Comparison of ENCODE assay signal across 9 mouse cellular contexts in the genomic region with DNA sequence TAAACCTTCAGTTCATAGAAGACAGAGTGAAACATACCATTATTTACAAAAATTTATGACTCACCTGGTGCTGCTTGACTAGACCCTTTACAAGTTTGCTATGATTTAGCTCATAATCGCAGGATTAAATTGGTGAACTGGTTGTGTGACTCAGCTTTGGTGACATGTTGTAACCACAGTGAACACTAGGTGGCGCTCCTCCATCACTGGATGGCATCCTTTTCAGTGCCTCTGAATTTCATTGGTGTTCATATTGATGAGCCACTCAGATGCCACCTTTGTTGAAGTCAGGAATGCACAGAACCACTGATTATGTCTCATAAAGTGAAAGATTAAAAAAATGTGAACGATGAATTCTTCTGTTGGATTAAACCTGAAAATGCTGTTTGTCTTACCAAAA. TPM values are rescaled to one million over a fixed set of nuclear protein-coding genes. Genes with fewer than 3 reads are reported as not detected.
DNase-seq lines count a peak whose midpoint lies in the region; ATAC-seq and TF ChIP-seq lines count a peak whose summit lies in the region.
"Had no signal": no experiment of that assay in that cellular context is flagged by ENCODE, and none has a peak within 500 bp of the region (broad histone marks: within the 10 kb centered on the region; RNA-seq: fewer than 3 reads in every experiment).

No protein-coding gene starts in this region.

- H3K27me3 ChIP-seq in cerebellum, adult 2 months (ENCODE audit: control insufficient read depth, insufficient read depth, low read length), result no peaks in the 10 kb centered on the region
- H3K27me3 ChIP-seq in kidney, postnatal 0 days (ENCODE audit: insufficient read depth, low read length), result no peaks in the 10 kb centered on the region
- H3K27me3 ChIP-seq: heart, embryonic 15.5 days had no signal

- peaks cover 11% of the 10 kb centered on the region for H3K36me3 ChIP-seq in kidney, postnatal 0 days (ENCODE audit: insufficient read depth, low read length)

- H3K4me3 ChIP-seq in cerebellum, adult 2 months (replicated peaks; ENCODE audit: insufficient read depth, low read depth, low read length), result no peak overlapping the region
- no peak overlapping the region for H3K4me3 ChIP-seq in kidney, postnatal 0 days (replicated peaks; ENCODE audit: low read depth, low read length)
- H3K4me3 ChIP-seq: heart, embryonic 15.5 days had no signal

- no peak for TF ChIP-seq POLR2A in cerebellum, adult 2 months (IDR thresholded peaks at IDR 0.05; ENCODE audit: borderline replicate concordance, insufficient read depth, low read length)

- H3K4me1 ChIP-seq in cerebellum, adult 2 months (ENCODE audit: control insufficient read depth, insufficient read depth, low read length), result no peaks in the 10 kb centered on the region; the same call in 1 of the 2 replicates
- H3K4me1 ChIP-seq in kidney, postnatal 0 days (replicated peaks; ENCODE audit: insufficient read depth, low read length), result peaks cover 3% of the 10 kb centered on the region; the same call in 1 of the 2 replicates

- WGBS in cerebellum, adult 2 months, result 24% methylated on average over 3 of the region's 3 CpGs
- 37% methylated on average over 3 of the region's 3 CpGs for WGBS in kidney, postnatal 0 days

- H3K9ac ChIP-seq in kidney, postnatal 0 days (ENCODE audit: low read depth, low read length), result no peak overlapping the region
- H3K9ac ChIP-seq: heart, embryonic 15.5 days had no signal

- peak; percentile 66 for DNase-seq in 416B (ENCODE audit: low read depth)
- DNase-seq in MN1 (ENCODE audit: low spot score), result peak; percentile 83
- peak; percentile 66 to 81 for DNase-seq in cerebellum, adult 2 months
- peak; percentile 70 for DNase-seq in forelimb bud, embryonic 11.5 days (ENCODE audit: low read depth, low spot score)
- DNase-seq in kidney, postnatal 0 days (ENCODE audit: low spot score), result peak; percentile 71
- peak; percentile 44 to 62 for DNase-seq in lung, adult 18-20 months
- DNase-seq in thymus, postnatal 25 days, result peak; percentile 67

- peak; percentile 95 for TF ChIP-seq CTCF in cerebellum, adult 2 months (IDR thresholded peaks at IDR 0.05; ENCODE audit: borderline replicate concordance, insufficient read depth, low read depth, low read length)
- peak; percentile 98 for TF ChIP-seq CTCF in kidney, postnatal 0 days (IDR thresholded peaks at IDR 0.05; ENCODE audit: low read depth)

- H3K27ac ChIP-seq in cerebellum, adult 2 months (ENCODE audit: insufficient read depth, low read length), result no peak overlapping the region
- no peak overlapping the region for H3K27ac ChIP-seq in kidney, postnatal 0 days
- H3K27ac ChIP-seq: heart, embryonic 15.5 days had no signal

- no peaks in the 10 kb centered on the region for H3K9me3 ChIP-seq in kidney, postnatal 0 days (replicated peaks; ENCODE audit: low read length)
- H3K9me3 ChIP-seq: heart, embryonic 15.5 days had no signal

- ATAC-seq in kidney, postnatal 0 days (replicated peaks; ENCODE audit: low FRiP score, low read depth), result no peak
- peak; percentile 81; the same call in 1 of the 2 replicates for ATAC-seq in neutrophil, adult 5-6 weeks (ENCODE audit: extremely low read depth, insufficient number of reproducible peaks, low FRiP score, poor library complexity, severe bottlenecking)

- no peak overlapping the region for H3K4me2 ChIP-seq in kidney, postnatal 0 days (ENCODE audit: low read length)
- H3K4me2 ChIP-seq: heart, embryonic 15.5 days had no signal

RNA-seq across cellular contexts. Expression of gene Blzf1, which starts 9.4 kb away (rescaled TPM):
- 19.2 and 20.6 TPM in 2 replicates for polyA plus RNA-seq in cerebellum, adult 2 months (2012; rRNA removed)
- polyA plus RNA-seq in kidney, postnatal 0 days (2015; fragmentation: Nextera tagmentation; extraction: Ambion mirVana), result 25.0 and 29.7 TPM in 2 replicates
- 21.0 and 31.7 TPM in 2 replicates for total RNA-seq in neutrophil, adult 5-6 weeks (2017)

RNA-seq across cellular contexts. Expression of gene Nme7, which starts 12.8 kb away (rescaled TPM):
- 12.2 and 13.6 TPM in 2 replicates for polyA plus RNA-seq in cerebellum, adult 2 months (2012; rRNA removed)
- polyA plus RNA-seq in kidney, postnatal 0 days (2015; fragmentation: Nextera tagmentation; extraction: Ambion mirVana), result 41.7 and 42.0 TPM in 2 replicates
- 21.6 and 23.9 TPM in 2 replicates for total RNA-seq in neutrophil, adult 5-6 weeks (2017)

RNA-seq across cellular contexts. Expression of gene Ccdc181, which starts 41.3 kb away (rescaled TPM):
- polyA plus RNA-seq in cerebellum, adult 2 months (2012; rRNA removed), result 16.6 and 18.6 TPM in 2 replicates
- polyA plus RNA-seq in kidney, postnatal 0 days (2015; fragmentation: Nextera tagmentation; extraction: Ambion mirVana), result 15.7 and 16.6 TPM in 2 replicates
- total RNA-seq in neutrophil, adult 5-6 weeks (2017), result 10.2 and 11.3 TPM in 2 replicates
